Mouse (Mus musculus) gastrocnemius, postnatal 25 days (tissue): ENCODE results near the gene Ccdc88a. TPM values are rescaled to one million over a fixed set of nuclear protein-coding genes. Genes with fewer than 3 reads are reported as not detected.
"Not testable (repeated sequence)": the region's sequence is repeated elsewhere in the genome, so short reads cannot be mapped to it uniquely, and the experiment has no call there.

ENCODE experiments used
- DNase-seq: peaks from one replicate; pipeline ENCODE4 v3.0.0; 2022
- total RNA-seq, 2 experiments: library from RNA; stranded (reverse); gene quantifications; 1 replicate in 1 of 2; 2 replicates in 1 of 2; pipeline ENCODE4 v1.2.3; 2021

Ccdc88a gene
- total RNA-seq, 2 experiments from 2014 or later, result 3.6 to 4.2 TPM

DNA sequence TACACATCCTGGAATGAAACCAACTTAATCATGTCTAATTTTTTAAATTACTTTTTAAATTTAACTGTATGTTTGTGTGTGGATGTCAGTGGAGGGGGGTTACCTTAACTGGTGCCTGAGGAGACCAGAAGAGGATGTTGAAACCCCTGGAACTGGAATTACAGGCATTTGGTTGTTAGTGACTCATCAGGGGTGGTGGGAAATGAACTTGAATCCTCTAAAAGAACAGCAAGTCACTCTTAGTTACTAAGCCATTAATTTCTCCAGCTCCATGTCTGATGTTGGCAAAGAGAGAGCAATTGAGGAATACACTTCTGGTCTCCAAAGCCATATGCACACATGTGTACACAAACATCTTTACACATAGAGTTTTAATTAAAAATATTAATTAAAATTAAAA, 101.2 kb downstream of the Ccdc88a start:
- DNase-seq, result no peak

DNA sequence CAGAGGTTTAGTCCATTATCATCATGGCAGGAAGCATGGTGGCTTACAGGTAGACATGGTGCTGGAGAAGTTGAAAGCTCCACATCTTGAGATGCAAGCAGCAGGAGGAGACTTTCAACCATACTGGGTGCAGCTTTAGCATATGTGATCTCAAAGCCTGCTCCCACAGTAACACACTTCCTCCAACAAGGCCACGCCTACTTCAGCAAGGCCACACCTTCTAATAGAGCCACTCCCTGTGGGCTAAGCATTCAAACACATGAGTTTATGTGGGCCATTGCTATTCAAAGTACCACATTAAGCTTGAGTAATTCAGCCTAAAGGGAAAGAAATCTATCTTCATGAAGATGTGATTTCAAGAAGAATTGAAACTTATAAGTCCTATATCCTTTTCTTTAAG, 119.7 kb downstream of the Ccdc88a start:
- DNase-seq, result no peak

DNA sequence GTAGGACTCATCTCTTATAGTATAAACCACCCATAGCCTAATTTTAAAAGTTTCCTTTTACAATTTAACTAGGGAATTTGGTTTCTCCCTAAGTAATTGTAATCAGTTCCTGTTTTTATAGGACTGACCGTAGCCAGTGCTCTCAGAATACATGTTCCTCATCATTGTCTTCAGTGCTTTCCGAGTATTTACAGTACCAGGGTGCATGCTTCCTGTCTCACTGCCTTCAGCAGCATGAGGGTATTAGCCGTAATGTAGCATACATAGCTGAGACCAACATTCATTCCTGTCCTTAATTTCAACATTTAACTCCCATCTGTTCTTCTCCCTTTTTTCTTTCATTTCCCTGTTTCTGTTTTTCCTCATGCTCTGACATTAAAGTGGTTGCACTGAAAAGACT, 123.5 kb downstream of the Ccdc88a start:
- no peak for DNase-seq

DNA sequence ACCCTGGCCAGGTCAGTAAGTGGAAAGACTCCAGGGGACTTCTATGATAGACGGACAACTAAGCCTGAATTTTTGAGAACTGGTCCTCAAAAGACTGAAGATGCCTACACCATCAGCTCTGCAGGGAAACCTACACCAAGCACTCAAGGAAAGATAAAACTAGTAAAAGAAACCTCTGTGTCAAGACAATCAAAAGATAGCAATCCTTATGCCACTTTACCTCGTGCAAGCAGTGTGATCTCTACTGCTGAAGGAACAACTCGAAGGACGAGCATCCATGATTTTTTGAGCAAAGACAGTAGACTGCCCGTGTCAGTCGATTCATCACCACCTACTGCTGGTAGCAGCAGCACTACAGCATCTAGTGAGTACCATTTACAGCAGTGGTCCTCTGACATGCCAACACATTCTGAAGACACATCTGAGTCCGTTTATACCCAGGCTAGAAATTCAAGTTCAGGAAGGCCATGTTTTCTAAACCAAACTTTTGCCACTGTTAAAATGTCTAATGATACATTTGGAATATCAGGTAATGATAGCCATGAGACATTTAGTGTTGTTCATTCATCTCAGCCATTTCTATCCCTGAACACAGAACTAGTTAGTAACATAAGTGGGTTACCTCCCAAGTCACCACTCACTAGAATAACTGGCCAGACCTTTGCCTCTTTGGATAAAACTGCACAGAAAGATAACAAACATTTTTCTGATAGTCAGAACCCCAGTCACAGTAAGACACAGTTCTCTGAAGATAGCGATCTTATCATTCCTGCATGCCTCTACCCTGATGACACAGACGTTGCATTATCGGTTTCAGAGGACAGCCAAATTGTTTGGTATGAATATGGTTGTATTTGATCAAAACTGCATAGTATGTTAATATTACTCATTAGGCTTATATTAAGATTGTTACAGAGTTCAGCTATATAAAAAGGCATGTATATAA, 130.8 kb downstream of the Ccdc88a start:
- DNase-seq, result no peak

DNA sequence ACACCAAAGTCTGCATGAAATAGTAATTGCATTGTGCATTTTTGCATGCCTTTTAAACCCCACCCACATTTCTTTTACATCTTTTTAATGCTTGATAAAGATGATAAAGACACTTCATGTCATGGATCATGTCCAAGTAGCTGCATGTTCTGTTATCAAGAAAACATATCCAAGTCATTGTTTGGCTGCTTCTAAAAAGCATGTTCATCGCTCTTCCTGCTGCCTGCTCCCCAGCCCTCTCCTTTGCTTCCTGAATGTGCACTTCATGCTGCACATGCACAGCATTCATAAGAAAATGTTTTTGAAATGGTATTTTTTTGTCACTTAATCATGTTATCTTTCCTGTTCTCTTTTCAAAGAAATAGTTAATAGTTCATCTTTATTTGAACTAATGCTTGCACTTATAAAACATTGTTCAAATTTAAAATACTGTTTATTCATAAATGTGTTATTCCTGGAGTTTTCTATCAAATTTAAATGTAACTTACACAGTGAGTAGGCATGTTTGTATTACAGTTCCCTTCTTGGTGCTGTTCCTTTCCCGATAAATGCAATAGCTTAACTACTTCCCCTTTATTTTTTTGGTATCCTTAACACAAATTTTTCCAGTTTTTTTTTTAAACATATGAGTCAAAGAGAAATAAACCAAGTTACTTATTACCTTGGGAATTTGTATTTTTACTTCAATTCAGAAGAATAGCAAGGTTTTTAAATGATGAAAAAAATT, 131.6 kb downstream of the Ccdc88a start:
- DNase-seq, result no peak

DNA sequence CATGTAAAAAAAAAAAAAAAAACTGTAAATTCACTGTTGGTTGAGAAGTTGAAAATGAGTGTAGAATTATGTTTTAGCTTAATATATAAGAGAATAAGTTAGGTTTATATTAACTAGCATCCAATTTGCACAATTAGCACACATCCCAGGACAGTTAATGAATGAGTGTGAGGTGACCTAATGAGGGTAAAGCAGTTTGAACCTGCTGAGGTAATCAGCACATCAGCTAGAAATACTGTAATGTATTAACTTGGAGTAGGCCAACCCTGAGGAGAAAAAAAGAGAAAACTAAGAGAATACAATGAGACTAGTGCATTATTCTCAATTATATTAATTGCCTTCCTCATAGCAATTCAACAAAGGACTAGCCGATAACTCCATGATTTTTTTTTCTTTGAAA, 136.0 kb downstream of the Ccdc88a start:
- DNase-seq, result no peak

DNA sequence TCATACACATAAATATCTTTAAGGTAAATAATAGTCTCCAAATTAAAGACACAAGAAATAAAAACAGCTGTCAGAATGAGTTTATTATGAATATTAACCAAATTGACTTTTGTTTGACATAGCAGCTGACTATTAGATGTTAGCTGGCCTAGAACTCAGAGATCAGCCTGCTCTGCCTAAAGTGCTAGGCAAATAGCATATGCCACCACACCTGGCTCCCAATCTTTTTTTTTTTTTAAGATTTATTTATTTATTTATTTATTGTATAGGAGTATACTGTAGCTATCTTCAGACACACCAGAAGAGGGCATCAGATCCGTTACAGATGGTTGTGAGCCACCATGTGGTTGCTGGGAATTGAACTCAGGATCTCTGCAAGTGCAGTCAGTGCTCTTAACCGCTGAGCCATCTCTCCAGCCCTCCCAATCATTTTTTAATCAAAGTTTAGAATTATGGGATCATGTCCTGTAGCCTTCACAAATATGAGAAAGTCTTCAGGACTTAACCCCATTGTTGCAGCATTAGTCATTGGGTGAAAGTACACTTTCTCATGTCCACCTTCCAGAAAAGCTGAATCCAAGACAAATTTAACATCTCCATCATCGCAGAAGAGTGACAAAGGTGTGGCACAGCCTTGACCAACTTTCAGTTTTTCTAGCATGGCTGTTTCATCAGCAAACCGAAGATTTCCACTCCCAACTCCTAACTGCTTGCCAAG, 139.5 kb downstream of the Ccdc88a start:
- no peak for DNase-seq

DNA sequence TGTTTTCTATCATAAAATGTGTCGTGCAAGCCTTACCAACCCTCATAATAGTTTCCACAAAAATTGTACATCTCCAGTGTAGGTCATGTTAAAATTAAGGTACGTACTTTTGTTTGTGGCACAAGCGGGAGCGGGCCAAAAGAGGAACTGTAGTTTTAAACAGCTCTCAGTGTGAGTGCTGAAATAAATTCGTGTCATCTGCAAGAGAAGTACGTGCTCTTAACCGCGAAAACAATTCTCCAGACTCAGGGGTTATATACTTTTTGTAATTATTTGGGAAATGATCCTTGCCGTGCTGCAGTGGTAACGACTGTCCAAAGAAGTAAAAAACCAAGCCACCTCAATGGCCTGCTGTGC, 140.8 kb downstream of the Ccdc88a start:
- no peak for DNase-seq

DNA sequence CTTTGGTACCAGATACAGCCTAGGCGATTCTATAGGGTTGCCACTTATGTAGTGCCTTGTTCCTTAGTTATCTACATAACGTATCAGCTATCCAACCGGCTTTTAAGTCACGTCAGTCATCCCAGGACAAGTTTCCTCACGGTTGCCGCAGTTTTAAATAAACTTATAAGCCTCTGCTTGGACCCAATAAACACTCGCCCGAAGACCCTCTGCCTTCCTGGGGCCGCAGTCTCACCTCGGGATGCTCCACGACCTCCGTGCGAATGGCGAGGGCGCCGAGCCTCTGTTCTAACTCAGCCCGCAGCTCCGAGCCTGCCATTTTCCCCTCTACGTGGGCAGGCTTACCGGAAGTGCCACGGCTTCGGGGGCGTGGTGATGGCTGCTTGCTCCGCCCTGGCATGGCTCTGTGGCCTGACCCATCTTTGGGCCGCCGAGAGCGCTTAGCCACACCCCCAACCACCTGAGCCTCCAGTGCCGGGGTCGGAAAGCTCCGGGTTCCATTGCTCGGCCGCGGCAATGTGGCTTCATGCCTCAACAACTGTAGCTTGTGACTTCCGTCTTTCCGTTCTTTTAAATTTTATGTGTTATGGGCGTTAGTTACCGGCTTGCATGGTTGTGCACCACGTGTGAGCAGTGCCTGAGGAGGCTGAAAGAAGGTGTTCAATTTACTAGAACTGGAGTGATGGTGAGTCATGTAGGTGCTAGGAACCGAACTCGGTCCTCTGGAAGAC, 141.4 kb downstream of the Ccdc88a start, which contains the start of gene Prorsd1:
Prorsd1 (minus strand) TSS at position 352 of the 731 bp plus-strand sequence.
- DNase-seq, result peak; percentile 88

DNA sequence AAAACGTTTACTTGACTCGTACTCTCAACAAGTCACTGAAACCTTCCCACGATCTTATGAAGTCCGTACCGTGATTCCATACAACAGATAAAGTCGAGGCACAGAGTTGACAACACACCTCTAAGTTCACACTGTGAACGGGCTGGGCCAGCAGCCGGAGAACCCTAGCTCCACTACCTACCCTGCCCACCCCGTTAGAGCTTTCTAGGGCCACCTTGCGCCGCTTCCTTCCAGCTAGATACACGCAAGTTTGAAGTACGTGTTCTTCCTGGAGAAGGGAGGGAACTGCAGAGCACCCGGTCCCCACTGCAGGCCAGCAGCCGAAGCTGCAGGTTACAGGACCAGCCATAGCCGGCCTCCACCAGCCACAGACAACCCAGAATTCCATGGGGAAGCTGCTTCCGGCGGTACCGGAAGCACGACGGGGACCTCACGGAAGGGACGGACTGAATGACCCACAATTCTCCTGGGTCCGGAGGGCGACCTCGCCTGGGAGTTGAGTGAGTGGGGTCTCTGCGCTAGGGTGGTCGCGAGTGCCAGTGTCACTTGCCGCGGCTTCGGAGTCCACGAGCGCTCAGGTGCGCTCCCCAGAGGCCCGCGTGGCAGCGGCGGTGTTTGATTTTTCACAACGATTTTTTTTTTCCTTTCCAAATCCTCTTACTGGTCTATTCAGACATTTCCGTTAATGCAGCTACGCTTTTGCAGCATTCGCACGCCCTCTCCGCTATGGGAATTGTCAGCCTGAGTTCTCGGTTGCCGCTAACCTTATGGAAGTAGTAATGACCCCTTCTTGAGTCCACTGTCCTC, 152.7 kb downstream of the Ccdc88a start, which contains the start of gene Mtif2:
Mtif2 (plus strand) TSS at position 421 of the 807 bp plus-strand sequence.
- peak; percentile 78 for DNase-seq

DNA sequence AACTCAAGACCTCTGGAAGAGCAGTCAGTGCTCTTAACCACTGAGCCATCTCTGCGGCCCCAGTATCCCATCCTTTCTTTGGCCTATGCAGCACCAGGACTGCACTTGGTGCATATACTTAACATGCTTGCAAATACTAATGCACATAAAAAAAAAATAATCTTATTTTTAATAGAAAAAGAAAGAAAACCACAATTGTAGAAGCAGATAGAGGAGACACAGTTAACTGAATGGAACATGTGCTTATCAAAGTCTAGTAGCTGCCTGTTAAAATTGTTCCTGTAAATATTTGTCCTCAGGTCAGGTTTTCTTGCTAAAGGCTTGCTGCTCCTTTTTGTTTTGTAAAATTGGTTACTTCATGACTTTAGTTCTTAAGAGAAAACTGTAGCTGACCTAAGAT, 164.7 kb downstream of the Ccdc88a start:
- no peak for DNase-seq

DNA sequence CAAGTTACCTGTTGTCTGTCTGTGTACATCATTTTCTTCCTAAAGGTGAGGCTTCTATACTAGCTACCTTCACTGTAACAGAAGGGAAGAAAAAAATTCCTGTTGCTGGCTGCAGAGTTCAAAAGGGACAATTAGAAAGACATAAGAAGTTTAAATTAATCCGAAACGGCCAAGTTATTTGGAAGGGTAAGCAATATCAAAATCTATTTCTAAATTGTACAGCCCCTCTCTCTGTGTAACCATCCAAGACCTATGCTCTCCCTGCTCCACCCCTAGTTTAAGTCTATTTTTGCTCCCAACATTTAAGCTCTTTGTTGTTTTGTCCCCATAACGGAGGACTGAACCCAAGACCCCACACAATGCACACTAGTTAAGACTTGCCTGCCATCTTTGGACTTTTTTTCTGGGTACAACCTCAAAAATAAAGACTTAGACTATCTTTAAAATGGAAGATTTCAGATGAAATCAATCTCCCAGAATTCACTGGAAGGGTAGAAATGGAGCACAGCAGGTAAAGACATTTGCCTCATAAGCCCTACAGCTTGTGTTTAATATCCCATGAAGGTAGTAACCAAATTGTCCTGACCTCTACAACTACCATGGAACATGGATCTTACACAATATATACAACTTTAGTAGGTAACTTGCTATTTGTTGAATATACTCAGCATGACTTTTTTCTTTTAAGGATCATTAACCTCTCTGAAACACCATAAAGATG, 170.9 kb downstream of the Ccdc88a start:
- no peak for DNase-seq

DNA sequence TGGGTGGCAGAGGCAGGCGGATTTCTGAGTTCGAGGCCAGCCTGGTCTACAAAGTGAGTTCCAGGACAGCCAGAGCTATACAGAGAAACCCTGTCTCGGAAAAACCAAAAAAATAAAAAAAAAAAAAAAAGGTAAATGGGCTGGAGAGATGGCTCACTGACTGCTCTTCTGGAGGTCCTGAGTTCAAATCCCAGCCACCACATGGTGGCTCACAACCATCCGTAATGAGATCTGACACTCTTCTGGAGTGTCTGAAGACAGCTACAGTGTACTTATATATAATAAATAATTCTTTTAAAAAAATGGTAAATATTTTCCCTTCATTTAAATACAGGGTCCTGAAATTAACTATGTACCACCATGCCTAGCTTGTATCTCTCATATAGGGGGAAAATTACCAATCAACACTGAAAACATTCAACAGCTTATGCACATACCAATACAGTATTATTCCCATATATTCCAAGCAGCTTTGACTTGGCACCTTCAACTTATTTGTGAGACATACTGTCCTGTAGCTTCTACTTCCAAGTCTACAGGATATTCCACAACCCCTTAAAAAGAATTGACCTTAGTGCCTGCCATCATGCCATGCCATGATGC, 171.8 kb downstream of the Ccdc88a start:
- not testable (repeated sequence) for DNase-seq

DNA sequence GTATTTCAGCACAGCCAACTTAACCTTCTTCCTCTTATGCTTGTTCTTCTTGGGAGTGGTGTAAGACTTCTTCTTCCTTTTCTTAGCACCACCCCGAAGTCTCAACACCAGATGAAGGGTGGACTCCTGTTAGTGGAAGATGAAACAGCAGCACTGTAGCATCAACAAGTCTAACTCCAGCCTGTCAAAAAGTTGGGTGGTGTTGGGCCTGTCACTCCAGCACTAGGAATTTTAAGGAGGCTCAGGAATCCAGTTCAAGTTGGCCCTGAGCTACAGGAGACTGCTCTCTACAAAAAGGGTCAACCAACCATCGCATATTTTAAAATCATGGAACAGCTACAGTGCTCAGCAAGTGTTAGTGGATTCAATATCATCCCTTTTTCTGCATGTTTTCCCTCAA, 172.8 kb downstream of the Ccdc88a start:
- not testable (repeated sequence) for DNase-seq

DNA sequence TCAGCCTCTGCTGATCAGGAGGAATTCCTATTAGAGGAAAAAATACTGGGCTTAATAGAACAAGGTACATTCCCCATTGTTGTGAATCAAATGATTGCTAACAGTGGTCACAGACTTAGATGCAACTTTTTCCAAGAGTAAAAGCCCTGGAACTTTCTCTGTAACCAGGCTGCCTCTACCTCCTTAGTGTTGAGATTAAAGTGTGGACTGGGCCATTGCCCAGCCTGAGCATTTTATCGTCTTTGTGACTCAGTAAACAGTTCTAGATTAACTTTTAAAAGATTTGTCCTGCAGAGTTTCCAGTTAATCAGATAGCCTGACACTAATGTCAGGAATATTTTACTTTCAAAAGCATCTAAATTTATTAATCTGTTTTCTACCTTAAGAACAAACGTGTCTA, 173.3 kb downstream of the Ccdc88a start:
- DNase-seq, result no peak

DNA sequence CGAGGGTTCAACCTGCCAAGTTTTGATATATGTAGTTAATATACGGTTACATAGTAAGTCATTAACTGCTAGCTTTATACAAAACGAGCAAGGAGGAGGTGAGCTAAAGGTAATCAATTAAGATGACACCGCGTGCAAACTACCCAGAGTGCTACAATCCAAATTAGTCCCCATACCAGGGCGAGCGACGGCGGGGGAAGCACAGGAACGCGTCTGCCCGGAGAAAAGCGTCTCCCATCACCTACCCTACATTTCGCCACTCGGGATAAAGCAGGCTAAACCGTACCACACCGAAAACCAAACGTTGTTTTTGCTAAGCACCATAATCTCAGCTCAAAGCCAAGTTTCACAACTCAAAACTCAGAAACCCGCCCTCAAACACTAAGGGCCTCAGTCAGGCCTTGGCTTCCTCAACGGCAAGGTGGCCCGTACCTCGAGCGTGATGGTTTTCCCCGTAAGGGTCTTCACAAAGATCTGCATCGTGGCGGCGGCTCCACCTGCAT, 173.8 kb downstream of the Ccdc88a start:
- no peak for DNase-seq

DNA sequence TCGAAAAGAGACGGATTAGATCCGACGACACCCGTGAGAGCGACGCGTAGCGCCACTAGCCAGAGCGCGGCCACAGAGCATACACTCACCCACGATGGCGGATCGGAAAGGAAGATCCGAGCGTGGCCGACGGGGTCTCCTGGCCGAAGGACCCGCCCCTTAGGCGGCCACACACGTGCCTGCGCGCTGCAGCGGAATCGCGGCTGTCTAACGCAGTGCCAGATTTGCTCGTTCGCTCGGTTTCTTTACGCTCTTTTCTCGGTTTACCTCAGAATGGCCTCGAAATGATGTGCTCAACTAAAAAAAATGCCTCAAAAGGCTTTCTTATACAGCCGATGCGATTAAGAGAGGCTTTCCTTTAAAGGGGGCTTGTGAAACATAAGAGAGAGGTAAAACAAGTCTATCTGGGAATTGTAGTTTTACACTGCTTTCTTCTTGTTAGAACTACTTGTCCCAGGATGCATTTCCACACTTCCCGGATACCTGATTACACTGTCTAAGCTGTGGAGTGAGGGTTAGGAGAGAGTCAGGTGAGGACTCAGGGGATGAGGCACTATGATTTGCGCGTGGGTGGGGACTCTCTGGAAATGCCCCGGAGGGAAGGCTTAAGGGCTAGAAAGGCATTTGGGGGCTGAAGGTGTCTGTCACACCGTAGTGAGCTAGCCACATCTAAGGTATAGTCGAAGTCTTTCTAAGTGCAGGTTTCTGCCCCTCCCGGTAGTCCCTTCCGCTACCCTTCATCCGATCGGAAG, 174.5 kb downstream of the Ccdc88a start, which contains the start of the genes Clhc1 and Rps27a:
Clhc1 (plus strand) TSS at position 199 of the 752 bp plus-strand sequence.
Rps27a (minus strand) TSS at position 358 of the 752 bp plus-strand sequence.
- DNase-seq, result peak; percentile 90
